Mouse (Mus musculus) heart, postnatal 0 days (tissue): ENCODE data around the gene Atp6ap2.

Source experiments
- CTCF ChIP-seq: IDR thresholded peaks from 2 replicates; pipeline ENCODE4 v1.5.1; 2016; ENCODE audit warnings: antibody characterized with exemption, control low read depth, low read depth
- EP300 ChIP-seq: IDR thresholded peaks from 2 replicates; pipeline ENCODE4 v1.6.1; 2016; ENCODE audit warnings: antibody characterized with exemption, low read depth

GRCm38 (mm10) chrX:12583261-12583660 is 4.3 kb upstream of the Atp6ap2 start:
- TF ChIP-seq CTCF (no peak), EP300 (no peak)
